Mouse (Mus musculus): Measurements from ENCODE around the gene Cckbr. TPM values are rescaled to one million over a fixed set of nuclear protein-coding genes. Genes with fewer than 3 reads are reported as not detected.

The Cckbr gene
- total RNA-seq, 1 experiment from 2014 or later: not detected

GRCm38 (mm10) chr7:105519336-105519735 lies 93.8 kb downstream of the Cckbr start:
- no peak for ATAC-seq (replicated peaks in 1 of 2; ENCODE audit: insufficient read depth in 1 of 2, low FRiP score in 2 of 2, low TSS enrichment in 1 of 2, low read depth in 1 of 2, poor library complexity in 2 of 2, severe bottlenecking in 2 of 2)

DNA sequence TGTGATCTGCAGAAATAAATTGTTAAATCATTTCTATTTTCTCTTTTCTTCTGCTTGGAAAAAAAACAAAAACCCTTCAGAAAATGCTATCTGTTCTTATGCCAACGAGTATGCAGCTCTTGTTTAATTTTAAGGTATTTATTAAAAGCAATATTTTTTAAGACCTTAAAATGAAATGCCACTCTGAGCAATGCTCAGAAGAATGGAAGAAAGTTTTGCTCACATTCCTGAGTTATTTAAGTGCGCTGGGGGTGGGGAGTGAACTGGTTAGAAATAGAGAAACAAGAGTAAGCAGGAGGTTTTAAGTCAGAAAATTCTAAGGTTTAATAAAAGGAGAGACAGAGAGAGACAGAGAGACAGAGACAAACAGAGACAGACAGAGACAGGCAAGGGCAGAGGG lies 94.2 kb downstream of the Cckbr start:
- no peak for ATAC-seq (replicated peaks in 1 of 2; ENCODE audit: insufficient read depth in 1 of 2, low FRiP score in 2 of 2, low TSS enrichment in 1 of 2, low read depth in 1 of 2, poor library complexity in 2 of 2, severe bottlenecking in 2 of 2)

GRCm38 (mm10) chr7:105520201-105520600 lies 94.7 kb downstream of the Cckbr start:
- no peak for ATAC-seq (replicated peaks in 1 of 2; ENCODE audit: insufficient read depth in 1 of 2, low FRiP score in 2 of 2, low TSS enrichment in 1 of 2, low read depth in 1 of 2, poor library complexity in 2 of 2, severe bottlenecking in 2 of 2)

Other genes with a start within 250 kb of the Cckbr start
- not detected in 2 replicates for gene Olfr685, start 239.7 kb upstream of the Cckbr start, total RNA-seq (2017)
- not detected in 2 replicates for gene Olfr686, start 218.2 kb upstream of the Cckbr start, total RNA-seq (2017)
- not detected in 2 replicates for gene Olfr688, start 137.6 kb upstream of the Cckbr start, total RNA-seq (2017)
- not detected in 2 replicates for gene Olfr689, start 114.6 kb upstream of the Cckbr start, total RNA-seq (2017)
- not detected in 2 replicates for gene Olfr690, start 91.6 kb upstream of the Cckbr start, total RNA-seq (2017)
- not detected in 2 replicates for gene Olfr691, start 83.5 kb upstream of the Cckbr start, total RNA-seq (2017)
- gene Olfr692, start 57.5 kb upstream of the Cckbr start, total RNA-seq (2017): not detected in 2 replicates
- gene Gm5901, start 50.7 kb upstream of the Cckbr start, total RNA-seq (2017): not detected in 2 replicates
- 13.2 and 15.8 TPM in 2 replicates for gene Fam160a2, start 25.7 kb upstream of the Cckbr start, total RNA-seq (2017)
- gene Cnga4, start 21.2 kb upstream of the Cckbr start, total RNA-seq (2017): not detected in 2 replicates
- gene Cavin3, start 56.6 kb downstream of the Cckbr start, total RNA-seq (2017): 5.6 and 7.2 TPM in 2 replicates
- gene Smpd1, start 128.6 kb downstream of the Cckbr start, total RNA-seq (2017): 11.0 and 17.9 TPM in 2 replicates
- 5.9 and 9.5 TPM in 2 replicates for gene Apbb1, start 155.9 kb downstream of the Cckbr start, total RNA-seq (2017)
- not detected in 2 replicates for gene Hpx, start 174.4 kb downstream of the Cckbr start, total RNA-seq (2017)
- gene Trim3, start 207.8 kb downstream of the Cckbr start, total RNA-seq (2017): 7.5 and 17.6 TPM in 2 replicates
- gene Timm10b, start 214.3 kb downstream of the Cckbr start, total RNA-seq (2017): 40.5 and 55.8 TPM in 2 replicates
- gene Arfip2, start 214.7 kb downstream of the Cckbr start, total RNA-seq (2017): 25.1 and 50.5 TPM in 2 replicates
- gene Gm45799, start 214.8 kb downstream of the Cckbr start, total RNA-seq (2017): 1.2 and 4.6 TPM in 2 replicates
- 4.3 and 4.8 TPM in 2 replicates for gene Dnhd1, start 225.1 kb downstream of the Cckbr start, total RNA-seq (2017)

All from hematopoietic stem cell, adult 5-6 weeks (primary cell).